Mouse (Mus musculus): Measurements from ENCODE around the gene Olfr551. TPM values are rescaled to one million over a fixed set of nuclear protein-coding genes. Genes with fewer than 3 reads are reported as not detected.

Gene Olfr551
- total RNA-seq, 2 experiments from 2014 or later: not detected

Other genes with a start within 250 kb of the Olfr551 start
- gene Rrm1, start 150.2 kb downstream of the Olfr551 start, total RNA-seq (2021): 10 to 100 TPM; 72.0 to 73.4 TPM
- gene Olfr543, start 110.2 kb downstream of the Olfr551 start, total RNA-seq (2021): not detected
- not detected for gene Olfr544, start 103.6 kb downstream of the Olfr551 start, total RNA-seq (2021)
- gene Olfr545, start 92.3 kb downstream of the Olfr551 start, total RNA-seq (2021): not detected
- not detected for gene Olfr547, start 57.1 kb downstream of the Olfr551 start, total RNA-seq (2021)
- not detected for gene Olfr548-ps1, start 51.0 kb downstream of the Olfr551 start, total RNA-seq (2021)
- gene Olfr549, start 42.0 kb downstream of the Olfr551 start, total RNA-seq (2021): not detected
- 10 to 100 TPM; 21.2 to 21.9 TPM for gene Trim21, start 26.4 kb downstream of the Olfr551 start, total RNA-seq (2021)
- not detected for gene Olfr550, start 20.4 kb downstream of the Olfr551 start, total RNA-seq (2021)
- gene Olfr552, start 5.9 kb upstream of the Olfr551 start, total RNA-seq (2021): under 1 TPM in 1 of 2 experiments, not detected in 1; 0.08 TPM
- not detected for gene Olfr553, start 26.3 kb upstream of the Olfr551 start, total RNA-seq (2021)
- not detected for gene Olfr554, start 46.5 kb upstream of the Olfr551 start, total RNA-seq (2021)
- not detected for gene Olfr555, start 66.9 kb upstream of the Olfr551 start, total RNA-seq (2021)
- gene Olfr556, start 73.0 kb upstream of the Olfr551 start, total RNA-seq (2021): not detected
- 10 to 100 TPM; 16.0 to 20.2 TPM for gene Trim68, start 95.4 kb upstream of the Olfr551 start, total RNA-seq (2021)
- not detected for gene Olfr557, start 104.0 kb upstream of the Olfr551 start, total RNA-seq (2021)
- under 1 TPM; 0.54 to 0.62 TPM for gene Olfr558, start 110.3 kb upstream of the Olfr551 start, total RNA-seq (2021)
- not detected for gene Olfr33, start 127.2 kb upstream of the Olfr551 start, total RNA-seq (2021)
- not detected for gene Olfr559, start 135.6 kb upstream of the Olfr551 start, total RNA-seq (2021)
- not detected for gene Olfr560, start 167.5 kb upstream of the Olfr551 start, total RNA-seq (2021)
- gene Olfr78, start 167.6 kb upstream of the Olfr551 start, total RNA-seq (2021): 1 to 10 TPM; 1.1 to 1.9 TPM
- gene Olfr561, start 179.3 kb upstream of the Olfr551 start, total RNA-seq (2021): not detected
- not detected for gene Olfr564, start 211.6 kb upstream of the Olfr551 start, total RNA-seq (2021)

Measured in adrenal gland, postnatal 4 days (tissue).